Mouse (Mus musculus) cortical plate, adult 2 months (tissue): Measurements from ENCODE around the gene Nadk.

Experiments
- CTCF ChIP-seq: fragments of 200-500 bp; IDR thresholded peaks from 2 replicates; pipeline ENCODE4 v1.5.1; 2011; ENCODE audit warnings: mild to moderate bottlenecking, control low read depth, low read length; ENCODE audit not compliant: insufficient read depth; ENCODE audit errors: extremely low read depth
- POLR2A ChIP-seq: fragments of 200-500 bp; IDR thresholded peaks from 2 replicates; pipeline ENCODE4 v1.6.1; 2011; ENCODE audit warnings: mild to moderate bottlenecking, low read length, control low read depth; ENCODE audit not compliant: insufficient read depth; ENCODE audit errors: extremely low read depth

- no peak for TF ChIP-seq CTCF
- TF ChIP-seq POLR2A, result no peak
These were observed 47.4 kb upstream of the Nadk start for GRCm38 (mm10) chr4:155514810-155515209.
